Mouse (Mus musculus) forebrain, embryonic 16.5 days (tissue): Measurements from ENCODE around the gene Samm50. TPM values are rescaled to one million over a fixed set of nuclear protein-coding genes. Genes with fewer than 3 reads are reported as not detected.

Experiments
- ATAC-seq: fragments of 200-750 bp; cut with Nextera tagmentation; 2 replicates; pipeline ENCODE4 v1.8.0; 2017; ENCODE audit warnings: mild to moderate bottlenecking, moderate library complexity
- H3K27ac ChIP-seq: fragments of 300-500 bp; sonication (generic); 2 replicates; pipeline ENCODE4 v1.5.1; 2014; ENCODE audit warnings: low read length, control low read depth
- H3K27me3 ChIP-seq: fragments of 300-500 bp; sonication (generic); replicated peaks from 2 replicates; pipeline ENCODE4 v1.6.1; 2014; ENCODE audit warnings: low read length; ENCODE audit not compliant: control insufficient read depth, insufficient read depth
- H3K36me3 ChIP-seq: fragments of 300-500 bp; sonication (generic); 2 replicates; pipeline ENCODE4 v1.6.1; 2014; ENCODE audit not compliant: control insufficient read depth, insufficient read depth
- H3K4me1 ChIP-seq: fragments of 300-500 bp; sonication (generic); replicated peaks from 2 replicates; pipeline ENCODE4 v1.6.1; 2014; ENCODE audit warnings: low read length; ENCODE audit not compliant: control insufficient read depth, insufficient read depth
- H3K4me2 ChIP-seq: fragments of 300-500 bp; sonication (generic); 2 replicates; pipeline ENCODE4 v1.6.1; 2014; ENCODE audit warnings: mild to moderate bottlenecking, low read length, control low read depth
- H3K4me3 ChIP-seq: fragments of 300-500 bp; sonication (generic); replicated peaks from 2 replicates; pipeline ENCODE4 v1.5.1; 2014; ENCODE audit warnings: mild to moderate bottlenecking, low read length, control low read depth
- H3K9ac ChIP-seq: fragments of 300-500 bp; sonication (generic); replicated peaks from 2 replicates; pipeline ENCODE4 v1.6.1; 2014; ENCODE audit warnings: low read depth, low read length, control low read depth
- H3K9me3 ChIP-seq: fragments of 300-500 bp; sonication (generic); 2 replicates; pipeline ENCODE4 v1.6.1; 2016; ENCODE audit warnings: low read length; ENCODE audit not compliant: control insufficient read depth
- WGBS: fragments of 180-500 bp; shearing (Covaris S2); extraction: QIAGEN DNeasy Blood & Tissue Kit; methylation state at CpG from one replicate; pipeline ENCODE4 v1.1.7; 2014; 5-methylcytosine and 5-hydroxymethylcytosine counted together
- microRNA-seq: library from miRNA; unstranded; fragments of <30 nt; microRNA quantifications from one replicate; pipeline ENCODE4, GENCODE M21; 2017
- polyA plus RNA-seq: library from polyadenylated mRNA; unstranded; fragments of >200 nt; fragmentation: Nextera tagmentation; extraction: Ambion mirVana; gene quantifications from 2 replicates; pipeline ENCODE4 v1.2.1, GENCODE M21; 2015

Gene Samm50
- polyA plus RNA-seq, 1 experiment from 2014 or later = 91.8 TPM

DNA sequence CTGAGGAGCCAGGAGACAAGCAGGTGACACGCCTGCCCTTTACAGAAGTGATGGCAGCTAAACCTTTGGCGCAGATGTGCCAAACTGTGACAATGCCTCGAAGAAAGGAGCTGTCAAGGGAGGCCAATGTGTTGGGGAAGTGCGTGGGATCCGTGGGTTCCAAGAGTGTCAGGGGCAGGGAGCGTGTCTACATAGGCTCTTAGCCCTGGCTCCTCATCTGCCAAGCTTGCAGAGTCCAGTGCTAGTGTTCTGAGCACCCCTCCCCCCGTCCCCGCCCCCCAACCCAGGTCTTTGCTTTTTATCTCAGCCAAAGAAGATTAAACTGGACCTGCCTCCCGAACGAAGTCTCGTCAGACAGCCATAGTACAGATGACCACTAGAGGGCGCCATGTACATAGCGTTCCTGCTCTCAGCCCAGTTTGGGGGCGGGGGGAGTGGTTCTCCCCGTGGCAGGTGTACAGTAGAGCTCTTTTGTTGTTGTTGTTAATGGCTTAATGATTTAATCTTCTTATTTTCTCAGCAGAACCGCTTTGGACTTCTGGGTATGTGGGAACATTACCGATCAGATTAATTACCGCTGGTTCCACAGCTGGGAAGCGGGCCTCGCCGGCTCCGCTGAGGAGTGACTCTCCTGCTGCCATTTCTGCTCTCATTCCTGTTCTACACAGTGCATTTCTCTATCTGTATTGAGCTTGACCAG, 68.2 kb downstream of the Samm50 start:
- no peaks in the 10 kb centered on the region for H3K9me3 ChIP-seq
- peak overlapping the region; percentile 17 for H3K27ac ChIP-seq
- WGBS = 15% methylated on average over 22 of the region's 22 CpGs
- H3K4me1 ChIP-seq = peaks cover 12% of the 10 kb centered on the region
- H3K27me3 ChIP-seq = no peaks in the 10 kb centered on the region; the same call in 1 of the 2 replicates
- H3K4me2 ChIP-seq = peak overlapping the region; percentile 40
- peak; percentile 79 for ATAC-seq
- peak overlapping the region; percentile 18 for H3K4me3 ChIP-seq
- no peaks in the 10 kb centered on the region for H3K36me3 ChIP-seq
- H3K9ac ChIP-seq = peak overlapping the region; percentile 39

- whole genome bisulfite sequencing = 75% methylated on average over 6 of the region's 6 CpGs
- Histone ChIP-seq H3K36me3 (no peaks in the 10 kb centered on the region), H3K4me2 (no peak overlapping the region), H3K4me3 (no peak overlapping the region), H3K4me1 (peaks cover 9% of the 10 kb centered on the region), H3K9me3 (no peaks in the 10 kb centered on the region), H3K27ac (no peak overlapping the region), H3K27me3 (no peaks in the 10 kb centered on the region), H3K9ac (no peak overlapping the region)
- no peak for ATAC-seq
Measured at GRCm38 (mm10) chr15:84262630-84263029, 70.6 kb downstream of the Samm50 start.

DNA sequence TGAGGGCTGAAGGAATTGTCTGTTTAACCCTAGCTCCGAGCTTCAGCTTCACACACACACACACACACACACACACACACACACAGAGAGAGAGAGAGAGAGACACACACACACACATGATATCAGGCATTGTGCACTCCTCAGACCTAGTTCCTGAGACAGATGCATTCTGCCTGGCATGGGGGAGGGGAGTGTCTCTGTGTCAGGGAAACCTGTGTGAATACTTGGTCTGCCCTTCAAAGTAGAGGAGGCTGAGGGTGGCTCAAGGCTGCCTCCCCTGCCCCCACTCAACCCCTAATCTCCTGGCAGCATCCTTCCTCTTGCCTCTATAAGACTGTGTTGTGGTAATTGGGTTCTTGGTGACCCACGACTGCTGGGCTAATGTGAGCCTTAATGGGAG, 71.5 kb downstream of the Samm50 start:
- Histone ChIP-seq H3K27ac (no peak overlapping the region), H3K4me3 (no peak overlapping the region), H3K4me1 (peaks cover 9% of the 10 kb centered on the region), H3K27me3 (no peaks in the 10 kb centered on the region), H3K9me3 (no peaks in the 10 kb centered on the region), H3K9ac (no peak overlapping the region), H3K4me2 (no peak overlapping the region), H3K36me3 (no peaks in the 10 kb centered on the region)
- WGBS = 42% methylated on average over 2 of the region's 2 CpGs
- no peak for ATAC-seq

GRCm38 (mm10) chr15:84265141-84265540, 73.1 kb downstream of the Samm50 start:
- ATAC-seq = no peak
- Histone ChIP-seq H3K27ac (no peak overlapping the region; the same call in 1 of the 2 replicates), H3K4me3 (no peak overlapping the region), H3K27me3 (no peaks in the 10 kb centered on the region), H3K36me3 (no peaks in the 10 kb centered on the region), H3K9ac (no peak overlapping the region), H3K4me2 (no peak overlapping the region), H3K4me1 (peaks cover 9% of the 10 kb centered on the region), H3K9me3 (no peaks in the 10 kb centered on the region)
- 67% methylated on average over 11 of the region's 11 CpGs for WGBS

GRCm38 (mm10) chr15:84266290-84266689, 74.2 kb downstream of the Samm50 start:
- no peak for ATAC-seq
- Histone ChIP-seq H3K4me3 (no peak overlapping the region), H3K9ac (no peak overlapping the region), H3K27ac (no peak overlapping the region), H3K9me3 (no peaks in the 10 kb centered on the region), H3K4me2 (no peak overlapping the region), H3K36me3 (no peaks in the 10 kb centered on the region), H3K4me1 (0 out of 2 replicates have a peak, but pooled peaks cover 3% of the 10 kb centered on the region), H3K27me3 (no peaks in the 10 kb centered on the region)
- WGBS = 63% methylated on average over 4 of the region's 4 CpGs

Small RNAs within 50 kb of the gene (microRNA-seq; reads per million reads assigned to microRNA genes)
- gene Mir6392 = not detected

Other genes with a start within 250 kb of the Samm50 start
- 2.8 and 3.7 TPM in 2 replicates for gene Efcab6, start 126.9 kb upstream of the Samm50 start, polyA plus RNA-seq
- 80.6 and 92.7 TPM in 2 replicates for gene Sult4a1, start 86.5 kb upstream of the Samm50 start, polyA plus RNA-seq
- not detected in 2 replicates for gene Pnpla5, start 69.1 kb upstream of the Samm50 start, polyA plus RNA-seq
- gene Pnpla3, start 24.4 kb upstream of the Samm50 start, polyA plus RNA-seq = 5.1 and 5.3 TPM in 2 replicates
- 2.2 and 2.8 TPM in 2 replicates for gene Parvb, start 39.8 kb downstream of the Samm50 start, polyA plus RNA-seq
- 0.84 and 1.0 TPM in 2 replicates for gene Parvg, start 131.8 kb downstream of the Samm50 start, polyA plus RNA-seq